Mouse (Mus musculus) heart, postnatal 0 days (tissue): Measurements from ENCODE around the gene Igf2bp2.

Source experiments
- CTCF ChIP-seq: IDR thresholded peaks from 2 replicates; pipeline ENCODE4 v1.5.1; 2016; ENCODE audit warnings: antibody characterized with exemption, control low read depth, low read depth
- EP300 ChIP-seq: IDR thresholded peaks from 2 replicates; pipeline ENCODE4 v1.6.1; 2016; ENCODE audit warnings: antibody characterized with exemption, low read depth

- TF ChIP-seq CTCF (no peak), EP300 (no peak)
Measured at GRCm38 (mm10) chr16:22144490-22144889, 18.6 kb downstream of the Igf2bp2 start.
